Mouse (Mus musculus): ENCODE results near the gene Thsd4.

- TF ChIP-seq CTCF (IDR thresholded peaks at IDR 0.05; ENCODE audit: low read depth), result no peak
- TF ChIP-seq EP300 (IDR thresholded peaks at IDR 0.05; ENCODE audit: low read depth), result no peak
Observed at GRCm38 (mm10) chr9:60480052-60480451, 41.8 kb downstream of the Thsd4 start.
